Mouse (Mus musculus): ENCODE measurements around the gene Exoc8.

Exoc8 gene

GRCm38 (mm10) chr8:124909936-124910335 lies 12.4 kb upstream of the Exoc8 start:
- peak; percentile 57 to 74 for DNase-seq (ENCODE audit: low spot score in 2 of 2)

GRCm38 (mm10) chr8:124905482-124905881 lies 8.0 kb upstream of the Exoc8 start:
- DNase-seq (ENCODE audit: low spot score in 2 of 2): no peak

- no peak for DNase-seq (ENCODE audit: low spot score in 2 of 2)
These were observed 5.7 kb upstream of the Exoc8 start for GRCm38 (mm10) chr8:124903198-124903597.

GRCm38 (mm10) chr8:124898251-124898905 lies 873 bp upstream of the Exoc8 start:
- DNase-seq (ENCODE audit: low spot score in 2 of 2): no peak

- peak; percentile 75 to 82 for DNase-seq (ENCODE audit: low spot score in 2 of 2)
These were observed 696 bp downstream of the Exoc8 start for GRCm38 (mm10) chr8:124896632-124897385.

GRCm38 (mm10) chr8:124896010-124896631 lies 1.4 kb downstream of the Exoc8 start:
- no peak for DNase-seq (ENCODE audit: low spot score in 2 of 2)

- no peak for DNase-seq (ENCODE audit: low spot score in 2 of 2)
These were observed 4.9 kb downstream of the Exoc8 start for GRCm38 (mm10) chr8:124892596-124892995.

- DNase-seq (ENCODE audit: low spot score in 2 of 2): no peak
These were observed 9.1 kb downstream of the Exoc8 start for GRCm38 (mm10) chr8:124888385-124888784.

- no peak for DNase-seq (ENCODE audit: low spot score in 2 of 2)
These were observed 18.5 kb downstream of the Exoc8 start for GRCm38 (mm10) chr8:124878946-124879526.

GRCm38 (mm10) chr8:124878141-124878540 lies 19.4 kb downstream of the Exoc8 start:
- no peak for DNase-seq (ENCODE audit: low spot score in 2 of 2)

GRCm38 (mm10) chr8:124872690-124873089 lies 24.8 kb downstream of the Exoc8 start:
- DNase-seq (ENCODE audit: low spot score in 2 of 2): peak in 1 of 2 experiments; percentile 36

- DNase-seq (ENCODE audit: low spot score in 2 of 2): no peak
These were observed 25.4 kb downstream of the Exoc8 start for GRCm38 (mm10) chr8:124872081-124872480.

GRCm38 (mm10) chr8:124871474-124871873 lies 26.0 kb downstream of the Exoc8 start:
- no peak for DNase-seq (ENCODE audit: low spot score in 2 of 2)

GRCm38 (mm10) chr8:124869708-124870107 lies 27.8 kb downstream of the Exoc8 start:
- peak in 1 of 2 experiments; percentile 33 for DNase-seq (ENCODE audit: low spot score in 2 of 2)

GRCm38 (mm10) chr8:124867126-124867525 lies 30.4 kb downstream of the Exoc8 start:
- no peak for DNase-seq (ENCODE audit: low spot score in 2 of 2)

- no peak for DNase-seq (ENCODE audit: low spot score in 2 of 2)
These were observed 30.8 kb downstream of the Exoc8 start for GRCm38 (mm10) chr8:124866669-124867068.

- DNase-seq (ENCODE audit: low spot score in 2 of 2): no peak
These were observed 33.8 kb downstream of the Exoc8 start for GRCm38 (mm10) chr8:124863729-124864128.

- no peak for DNase-seq (ENCODE audit: low spot score in 2 of 2)
These were observed 34.3 kb downstream of the Exoc8 start for GRCm38 (mm10) chr8:124863163-124863677.

GRCm38 (mm10) chr8:124862321-124863162 lies 35.0 kb downstream of the Exoc8 start, which contains the start of the genes Gnpat and 2810004N23Rik:
Gnpat (plus strand) TSS chr8:124863033.
2810004N23Rik (minus strand) TSS chr8:124863120.
- peak; percentile 93 to 95 for DNase-seq (ENCODE audit: low spot score in 2 of 2)

- peak; percentile 50 to 67 for DNase-seq (ENCODE audit: low spot score in 2 of 2)
These were observed 37.3 kb downstream of the Exoc8 start for GRCm38 (mm10) chr8:124860188-124860587.

GRCm38 (mm10) chr8:124859466-124859865 lies 38.0 kb downstream of the Exoc8 start:
- DNase-seq (ENCODE audit: low spot score in 2 of 2): no peak

Data from heart, adult 9 months (tissue).